Mouse (Mus musculus) cerebellum, postnatal 25 days (tissue): ENCODE results near the gene Ppp4r1.

Experiments
- DNase-seq, 2 experiments: peaks; one replicate each; pipeline ENCODE4 v3.0.0; 2021; ENCODE audit warnings: mixed read lengths in 2 of 2

Ppp4r1 gene

GRCm38 (mm10) chr17:65773617-65774016 lies 8.8 kb upstream of the Ppp4r1 start:
- no peak for DNase-seq

- no peak for DNase-seq
These were observed 7.9 kb upstream of the Ppp4r1 start for GRCm38 (mm10) chr17:65774439-65774838.

- DNase-seq = no peak
These were observed 6.1 kb upstream of the Ppp4r1 start for GRCm38 (mm10) chr17:65776228-65776627.

GRCm38 (mm10) chr17:65777461-65777860 lies 4.9 kb upstream of the Ppp4r1 start:
- DNase-seq = no peak

- DNase-seq = no peak
These were observed 1.4 kb upstream of the Ppp4r1 start for GRCm38 (mm10) chr17:65780970-65781369.

- DNase-seq = peak; percentile 79 to 92
These were observed 1.1 kb downstream of the Ppp4r1 start for GRCm38 (mm10) chr17:65783182-65784161.

- no peak for DNase-seq
These were observed 2.3 kb downstream of the Ppp4r1 start for GRCm38 (mm10) chr17:65784610-65785140.

GRCm38 (mm10) chr17:65785707-65786106 lies 3.3 kb downstream of the Ppp4r1 start:
- DNase-seq = no peak

- DNase-seq = peak in 1 of 2 experiments; percentile 27
These were observed 3.9 kb downstream of the Ppp4r1 start for GRCm38 (mm10) chr17:65786225-65786624.

- DNase-seq = no peak
These were observed 4.9 kb downstream of the Ppp4r1 start for GRCm38 (mm10) chr17:65787261-65787660.

GRCm38 (mm10) chr17:65788542-65789291 lies 6.3 kb downstream of the Ppp4r1 start:
- no peak for DNase-seq

- no peak for DNase-seq
These were observed 7.2 kb downstream of the Ppp4r1 start for GRCm38 (mm10) chr17:65789576-65789975.

- no peak for DNase-seq
These were observed 8.8 kb downstream of the Ppp4r1 start for GRCm38 (mm10) chr17:65791161-65791560.

- no peak for DNase-seq
These were observed 11.0 kb downstream of the Ppp4r1 start for GRCm38 (mm10) chr17:65793307-65793930.

- no peak for DNase-seq
These were observed 11.9 kb downstream of the Ppp4r1 start for GRCm38 (mm10) chr17:65794096-65794850.

GRCm38 (mm10) chr17:65796056-65796455 lies 13.7 kb downstream of the Ppp4r1 start:
- peak in 1 of 2 experiments; percentile 53 for DNase-seq

GRCm38 (mm10) chr17:65798446-65798845 lies 16.1 kb downstream of the Ppp4r1 start:
- DNase-seq = no peak

GRCm38 (mm10) chr17:65799353-65799752 lies 17.0 kb downstream of the Ppp4r1 start:
- no peak for DNase-seq

GRCm38 (mm10) chr17:65800451-65800850 lies 18.1 kb downstream of the Ppp4r1 start:
- no peak for DNase-seq

GRCm38 (mm10) chr17:65802026-65802425 lies 19.7 kb downstream of the Ppp4r1 start:
- DNase-seq = no peak

GRCm38 (mm10) chr17:65805966-65806365 lies 23.6 kb downstream of the Ppp4r1 start:
- DNase-seq = no peak

GRCm38 (mm10) chr17:65806416-65806815 lies 24.0 kb downstream of the Ppp4r1 start:
- DNase-seq = no peak
